Mouse (Mus musculus) limb, embryonic 14.5 days (tissue): Measurements from ENCODE around the gene Rgs12. TPM values are rescaled to one million over a fixed set of nuclear protein-coding genes. Genes with fewer than 3 reads are reported as not detected.
A peak's percentile ranks its signal among the peaks of the same experiment; 100 is the strongest.

Experiments used
- ATAC-seq: fragments of 200-750 bp; cut with Nextera tagmentation; 2 replicates; pipeline ENCODE4 v1.8.0; 2017; ENCODE audit warnings: low read depth, moderate number of reproducible peaks, moderate TSS enrichment; ENCODE audit not compliant: low FRiP score
- DNase-seq: peaks from one replicate; pipeline ENCODE4 v3.0.0-alpha.2; 2015; ENCODE audit warnings: low spot score
- H3K27ac ChIP-seq: fragments of 300-500 bp; sonication (generic); replicated peaks from 2 replicates; pipeline ENCODE4 v1.5.1; 2014; ENCODE audit warnings: low read depth, mild to moderate bottlenecking, low read length, moderate library complexity, mixed read lengths
- H3K27me3 ChIP-seq: fragments of 300-500 bp; sonication (generic); 2 replicates; pipeline ENCODE4 v1.6.1; 2014; ENCODE audit warnings: low read length, mixed read lengths; ENCODE audit not compliant: control insufficient read depth, insufficient read depth
- H3K36me3 ChIP-seq: fragments of 300-500 bp; sonication (generic); 2 replicates; pipeline ENCODE4 v1.6.1; 2014; ENCODE audit warnings: mild to moderate bottlenecking, low read length, moderate library complexity, mixed read lengths; ENCODE audit not compliant: control insufficient read depth, insufficient read depth
- H3K4me1 ChIP-seq: fragments of 300-500 bp; sonication (generic); 2 replicates; pipeline ENCODE4 v1.6.1; 2014; ENCODE audit warnings: antibody characterized with exemption, low read length, mixed read lengths; ENCODE audit not compliant: control insufficient read depth, insufficient read depth
- H3K4me2 ChIP-seq: fragments of 300-500 bp; sonication (generic); replicated peaks from 2 replicates; pipeline ENCODE4 v1.6.1; 2014; ENCODE audit warnings: low read depth, mild to moderate bottlenecking, low read length, moderate library complexity; ENCODE audit not compliant: severe bottlenecking
- H3K4me3 ChIP-seq: fragments of 300-500 bp; sonication (generic); replicated peaks from 2 replicates; pipeline ENCODE4 v1.5.1; 2014; ENCODE audit warnings: low read length
- H3K9ac ChIP-seq: fragments of 300-500 bp; sonication (generic); 2 replicates; pipeline ENCODE4 v1.6.1; 2014; ENCODE audit warnings: mild to moderate bottlenecking, low read depth, low read length, moderate library complexity; ENCODE audit not compliant: severe bottlenecking
- H3K9me3 ChIP-seq: fragments of 300-500 bp; sonication (generic); 2 replicates; pipeline ENCODE4 v1.6.1; 2016; ENCODE audit warnings: low read length; ENCODE audit not compliant: control insufficient read depth
- POLR2A ChIP-seq: fragments of 200-500 bp; IDR thresholded peaks from 2 replicates; pipeline ENCODE4 v1.8.0; 2012; ENCODE audit warnings: inconsistent platforms, mild to moderate bottlenecking, moderate library complexity, borderline replicate concordance; ENCODE audit not compliant: insufficient read depth, insufficient read length; ENCODE audit errors: extremely low read depth
- WGBS: fragments of 180-500 bp; shearing (Covaris S2); extraction: QIAGEN DNeasy Blood & Tissue Kit; methylation state at CpG from one replicate; pipeline ENCODE4 v1.1.7; 2014; 5-methylcytosine and 5-hydroxymethylcytosine counted together
- polyA plus RNA-seq, 2 experiments: library from polyadenylated mRNA; depleted of rRNA in 1 of 2; stranded (reverse) in 1 of 2; unstranded in 1 of 2; fragments of >200 nt; fragmentation: Nextera tagmentation in 1 of 2; extraction: Ambion mirVana in 1 of 2; gene quantifications; 2 replicates each; pipeline versions ENCODE4 v1.2.1 to v1.2.3; 2012 to 2014

The Rgs12 gene
- polyA plus RNA-seq, 2 experiments = 32.6 to 40.4 TPM

- TF ChIP-seq POLR2A = no peak
- no peak for DNase-seq
- H3K4me2 ChIP-seq = no peak overlapping the region
Measured at GRCm38 (mm10) chr5:35000323-35000722, 51.1 kb downstream of the Rgs12 start.

GRCm38 (mm10) chr5:35001144-35001543, 51.9 kb downstream of the Rgs12 start:
- no peak overlapping the region for H3K9ac ChIP-seq
- H3K4me3 ChIP-seq = no peak overlapping the region
- WGBS = 75% methylated on average over 3 of the region's 3 CpGs
- peaks cover 12% of the 10 kb centered on the region; the same call in 1 of the 2 replicates for H3K36me3 ChIP-seq
- ATAC-seq = no peak
- H3K4me2 ChIP-seq = no peak overlapping the region
- no peak overlapping the region for H3K27ac ChIP-seq
- no peak for TF ChIP-seq POLR2A
- no peaks in the 10 kb centered on the region for H3K9me3 ChIP-seq
- no peak for DNase-seq
- peaks cover 24% of the 10 kb centered on the region for H3K4me1 ChIP-seq
- no peaks in the 10 kb centered on the region for H3K27me3 ChIP-seq

More at GRCm38 (mm10) chr5:35000323-35000722, 51.1 kb downstream of the Rgs12 start:
- no peaks in the 10 kb centered on the region for H3K9me3 ChIP-seq
- no peak overlapping the region for H3K9ac ChIP-seq
- H3K4me1 ChIP-seq = peaks cover 24% of the 10 kb centered on the region
- no peak overlapping the region for H3K4me3 ChIP-seq
- H3K27ac ChIP-seq = no peak overlapping the region
- ATAC-seq = no peak
- no peaks in the 10 kb centered on the region for H3K27me3 ChIP-seq
- H3K36me3 ChIP-seq = peaks cover 12% of the 10 kb centered on the region; the same call in 1 of the 2 replicates

GRCm38 (mm10) chr5:35003611-35004162, 54.4 kb downstream of the Rgs12 start:
- 25% methylated on average over 7 of the region's 7 CpGs for WGBS
- Histone ChIP-seq H3K4me1 (peaks cover 24% of the 10 kb centered on the region), H3K27me3 (no peaks in the 10 kb centered on the region), H3K4me3 (no peak overlapping the region), H3K4me2 (no peak overlapping the region), H3K36me3 (peaks cover 22% of the 10 kb centered on the region; the same call in 1 of the 2 replicates), H3K27ac (no peak overlapping the region), H3K9me3 (no peaks in the 10 kb centered on the region), H3K9ac (no peak overlapping the region)
- DNase-seq (peak; percentile 67), ATAC-seq (peak; percentile 79)
- no peak for TF ChIP-seq POLR2A

GRCm38 (mm10) chr5:35004769-35005168, 55.5 kb downstream of the Rgs12 start:
- no peak overlapping the region for H3K27ac ChIP-seq
- 90% methylated on average over 2 of the region's 2 CpGs for WGBS
- ATAC-seq (no peak), DNase-seq (no peak)
- H3K27me3 ChIP-seq = no peaks in the 10 kb centered on the region
- H3K4me2 ChIP-seq = no peak overlapping the region
- H3K36me3 ChIP-seq = peaks cover 22% of the 10 kb centered on the region; the same call in 1 of the 2 replicates
- no peaks in the 10 kb centered on the region for H3K9me3 ChIP-seq
- H3K4me1 ChIP-seq = peaks cover 24% of the 10 kb centered on the region
- no peak overlapping the region for H3K4me3 ChIP-seq
- no peak overlapping the region for H3K9ac ChIP-seq
- no peak for TF ChIP-seq POLR2A

DNA sequence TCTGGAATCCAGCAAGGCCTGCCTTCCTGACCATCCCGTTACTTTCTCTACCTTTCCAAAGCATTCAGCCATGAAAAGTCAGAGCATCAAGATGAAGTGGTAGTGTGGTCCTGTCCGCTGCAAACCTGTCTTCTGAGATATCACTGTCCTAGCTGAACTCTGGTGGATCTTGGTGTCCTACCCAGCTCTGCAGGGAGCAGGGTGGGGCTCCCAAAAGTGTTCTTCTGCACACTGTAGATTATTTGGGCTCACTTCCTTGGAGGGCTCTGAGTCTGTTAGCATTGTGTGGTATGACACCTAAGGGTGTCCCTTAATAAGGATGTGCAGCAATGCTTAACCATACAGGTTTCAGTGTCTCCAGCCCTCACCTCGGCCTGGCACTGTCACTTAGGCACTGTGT, 56.4 kb downstream of the Rgs12 start:
- no peak overlapping the region for H3K4me2 ChIP-seq
- no peaks in the 10 kb centered on the region for H3K27me3 ChIP-seq
- H3K9me3 ChIP-seq = no peaks in the 10 kb centered on the region
- no peak for TF ChIP-seq POLR2A
- H3K4me1 ChIP-seq = peaks cover 24% of the 10 kb centered on the region
- WGBS = 90% methylated on average over 3 of the region's 3 CpGs
- H3K27ac ChIP-seq = no peak overlapping the region
- ATAC-seq (no peak), DNase-seq (no peak)
- H3K4me3 ChIP-seq = no peak overlapping the region
- peaks cover 15% of the 10 kb centered on the region for H3K36me3 ChIP-seq
- no peak overlapping the region for H3K9ac ChIP-seq

- no peak overlapping the region for H3K4me2 ChIP-seq
- no peaks in the 10 kb centered on the region for H3K9me3 ChIP-seq
- no peak overlapping the region for H3K27ac ChIP-seq
- peaks cover 17% of the 10 kb centered on the region for H3K36me3 ChIP-seq
- H3K4me1 ChIP-seq = peaks cover 24% of the 10 kb centered on the region
- WGBS = 64% methylated on average over 2 of the region's 2 CpGs
- DNase-seq (no peak), ATAC-seq (no peak)
- TF ChIP-seq POLR2A = no peak
- no peaks in the 10 kb centered on the region for H3K27me3 ChIP-seq
- no peak overlapping the region for H3K4me3 ChIP-seq
- no peak overlapping the region for H3K9ac ChIP-seq
Measured at GRCm38 (mm10) chr5:35006599-35006998, 57.4 kb downstream of the Rgs12 start.
